Mouse (Mus musculus) kidney, postnatal 0 days (tissue): ENCODE results near the gene Arid5b. TPM values are rescaled to one million over a fixed set of nuclear protein-coding genes. Genes with fewer than 3 reads are reported as not detected.
"Not testable (repeated sequence)": the region's sequence is repeated elsewhere in the genome, so short reads cannot be mapped to it uniquely, and the experiment has no call there.

Experiments used
- ATAC-seq: fragments of 200-750 bp; cut with Nextera tagmentation; replicated peaks from 2 replicates; pipeline ENCODE4 v1.8.0; 2017; ENCODE audit warnings: low read depth, moderate number of reproducible peaks, moderate TSS enrichment, moderate library complexity; ENCODE audit not compliant: low FRiP score
- DNase-seq: peaks from one replicate; pipeline ENCODE4 v3.0.0-alpha.2; 2016; ENCODE audit warnings: low spot score
- H3K27ac ChIP-seq: fragments of 300-500 bp; sonication (generic); 2 replicates; pipeline ENCODE4 v1.5.1; 2014; ENCODE audit warnings: mild to moderate bottlenecking
- H3K27me3 ChIP-seq: fragments of 300-500 bp; sonication (generic); 2 replicates; pipeline ENCODE4 v1.6.1; 2014; ENCODE audit warnings: low read length, mixed read lengths; ENCODE audit not compliant: insufficient read depth
- H3K36me3 ChIP-seq: fragments of 300-500 bp; sonication (generic); 2 replicates; pipeline ENCODE4 v1.6.1; 2014; ENCODE audit warnings: low read length, mixed read lengths; ENCODE audit not compliant: insufficient read depth
- H3K4me1 ChIP-seq: fragments of 300-500 bp; sonication (generic); replicated peaks from 2 replicates; pipeline ENCODE4 v1.6.1; 2014; ENCODE audit warnings: antibody characterized with exemption, low read length, mixed read lengths; ENCODE audit not compliant: insufficient read depth
- H3K4me2 ChIP-seq: fragments of 300-500 bp; sonication (generic); 2 replicates; pipeline ENCODE4 v1.6.1; 2014; ENCODE audit warnings: mild to moderate bottlenecking, low read length, moderate library complexity, mixed read lengths
- H3K4me3 ChIP-seq: fragments of 300-500 bp; sonication (generic); replicated peaks from 2 replicates; pipeline ENCODE4 v1.5.1; 2014; ENCODE audit warnings: low read depth, low read length
- H3K9ac ChIP-seq: fragments of 300-500 bp; sonication (generic); 2 replicates; pipeline ENCODE4 v1.6.1; 2014; ENCODE audit warnings: low read depth, low read length
- H3K9me3 ChIP-seq: fragments of 300-500 bp; sonication (generic); replicated peaks from 2 replicates; pipeline ENCODE4 v1.6.1; 2016; ENCODE audit warnings: low read length, inconsistent platforms, mixed read lengths
- CTCF ChIP-seq: IDR thresholded peaks from 2 replicates; pipeline ENCODE4 v1.5.1; 2016; ENCODE audit warnings: antibody characterized with exemption, low read depth, mild to moderate bottlenecking, moderate library complexity
- WGBS: fragments of 180-500 bp; shearing (Covaris S2); extraction: QIAGEN DNeasy Blood & Tissue Kit; methylation state at CpG from one replicate; pipeline ENCODE4 v1.1.7; 2014; 5-methylcytosine and 5-hydroxymethylcytosine counted together
- polyA plus RNA-seq: library from polyadenylated mRNA; unstranded; fragments of >200 nt; fragmentation: Nextera tagmentation; extraction: Ambion mirVana; gene quantifications from 2 replicates; pipeline ENCODE4 v1.2.1, GENCODE M21; 2015

Gene Arid5b
- polyA plus RNA-seq, 1 experiment from 2014 or later: 30.3 TPM

DNA sequence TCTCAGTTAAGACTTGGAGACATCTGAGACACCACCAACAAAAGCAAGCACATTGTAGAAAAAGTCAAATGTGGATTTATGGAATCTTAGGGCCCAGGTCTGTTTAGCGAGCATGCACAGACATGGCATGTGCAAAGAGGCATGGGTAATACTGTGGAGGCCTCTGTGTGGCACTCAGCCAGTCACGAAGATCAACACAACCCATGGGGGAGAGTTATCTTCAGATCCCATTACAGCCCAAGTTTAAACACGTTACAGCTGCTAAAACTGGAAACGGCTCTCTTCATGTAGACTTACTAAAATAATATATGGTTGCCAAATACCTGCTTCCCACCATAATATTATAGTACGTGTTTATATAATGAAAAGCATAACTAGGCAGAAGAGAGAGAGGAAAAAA lies 174.6 kb downstream of the Arid5b start:
- no peak overlapping the region for H3K9ac ChIP-seq
- peak; percentile 74 for DNase-seq
- peak overlapping the region; percentile 55 for H3K27ac ChIP-seq
- no peak overlapping the region for H3K4me3 ChIP-seq
- WGBS: 25% methylated on average over 5 of the region's 5 CpGs
- no peaks in the 10 kb centered on the region for H3K27me3 ChIP-seq
- H3K4me1 ChIP-seq: 0 out of 2 replicates have a peak, but pooled peaks cover 7% of the 10 kb centered on the region
- TF ChIP-seq CTCF: no peak
- ATAC-seq: no peak
- peaks cover 16% of the 10 kb centered on the region; the same call in 1 of the 2 replicates for H3K36me3 ChIP-seq
- H3K4me2 ChIP-seq: no peak overlapping the region
- H3K9me3 ChIP-seq: no peaks in the 10 kb centered on the region

- H3K4me1 ChIP-seq: 0 out of 2 replicates have a peak, but pooled peaks cover 7% of the 10 kb centered on the region
- H3K4me2 ChIP-seq: no peak overlapping the region
- DNase-seq (peak; percentile 64), ATAC-seq (peak; percentile 58; the same call in 1 of the 2 replicates)
- H3K27ac ChIP-seq: no peak overlapping the region
- 53% methylated on average over 6 of the region's 6 CpGs for WGBS
- H3K4me3 ChIP-seq: no peak overlapping the region
- H3K9me3 ChIP-seq: no peaks in the 10 kb centered on the region
- H3K27me3 ChIP-seq: no peaks in the 10 kb centered on the region
- TF ChIP-seq CTCF: no peak
- peaks cover 21% of the 10 kb centered on the region for H3K36me3 ChIP-seq
- H3K9ac ChIP-seq: no peak overlapping the region
These were observed 175.3 kb downstream of the Arid5b start for GRCm38 (mm10) chr10:68103078-68103855.

DNA sequence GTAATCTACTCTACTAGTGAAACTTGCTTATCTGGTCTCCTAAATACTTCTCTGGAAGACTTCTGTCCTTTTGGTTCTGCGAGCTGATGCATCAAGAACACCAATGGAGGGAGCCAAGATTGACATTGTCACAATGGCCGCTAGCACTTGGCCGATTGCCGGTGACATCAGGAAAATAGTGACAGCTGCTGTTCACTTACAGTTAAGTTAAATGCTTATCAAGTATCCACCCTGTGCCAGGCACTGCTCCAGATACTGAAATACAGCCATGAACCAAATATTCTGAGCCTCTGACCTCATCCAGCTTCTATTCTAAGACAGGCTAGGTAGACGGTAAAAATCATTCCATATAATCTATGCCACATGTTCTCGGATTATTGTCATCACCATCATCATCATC lies 176.0 kb downstream of the Arid5b start:
- Histone ChIP-seq H3K27me3 (no peaks in the 10 kb centered on the region), H3K9ac (no peak overlapping the region), H3K36me3 (peaks cover 28% of the 10 kb centered on the region), H3K4me3 (no peak overlapping the region), H3K4me2 (no peak overlapping the region), H3K9me3 (no peaks in the 10 kb centered on the region), H3K4me1 (0 out of 2 replicates have a peak, but pooled peaks cover 7% of the 10 kb centered on the region), H3K27ac (no peak overlapping the region)
- ATAC-seq (no peak), DNase-seq (no peak)
- WGBS: 93% methylated on average over 6 of the region's 6 CpGs
- TF ChIP-seq CTCF: no peak

DNA sequence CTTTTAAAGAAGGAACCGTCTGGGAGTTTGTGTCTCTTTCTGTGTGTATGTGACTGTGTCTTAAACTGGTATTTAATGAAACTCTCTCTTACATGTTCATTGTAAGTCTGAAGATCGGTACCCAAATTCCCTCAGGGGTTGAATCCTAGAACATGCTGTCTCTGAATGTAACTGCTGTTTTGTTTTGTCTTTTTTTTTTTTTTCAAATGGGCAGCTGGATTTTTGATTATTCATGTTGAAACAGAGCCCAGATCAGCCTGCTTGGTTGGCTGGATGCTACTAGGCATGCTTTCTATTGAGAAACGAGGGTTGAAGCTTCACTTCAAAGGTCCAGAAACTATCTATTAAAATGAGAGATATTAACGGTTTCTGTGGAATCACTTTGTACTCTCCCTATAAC lies 177.3 kb downstream of the Arid5b start:
- WGBS: 73% methylated on average over 4 of the region's 4 CpGs
- peaks cover 41% of the 10 kb centered on the region for H3K36me3 ChIP-seq

DNA sequence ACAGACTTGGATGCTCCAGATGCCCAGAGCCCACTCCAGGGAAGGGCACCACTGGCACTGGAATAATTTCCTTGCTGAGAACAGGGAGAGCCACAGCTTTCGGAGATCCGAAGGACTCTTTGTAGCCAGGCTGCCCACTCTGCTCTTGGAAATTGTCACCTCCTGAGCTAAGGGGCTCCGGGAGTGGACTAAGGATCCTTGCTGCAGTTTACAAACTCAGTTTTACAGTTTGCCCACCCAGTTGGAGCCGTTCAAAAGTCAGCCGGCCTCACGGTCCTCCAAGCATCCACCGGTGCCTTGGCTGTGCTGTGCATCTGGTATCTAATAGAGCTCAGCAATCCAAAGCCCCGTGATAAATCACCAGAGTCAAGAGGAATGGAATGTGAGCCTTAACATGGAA lies 178.0 kb downstream of the Arid5b start:
- Histone ChIP-seq H3K27ac (no peak overlapping the region), H3K9ac (no peak overlapping the region), H3K4me3 (no peak overlapping the region), H3K9me3 (no peaks in the 10 kb centered on the region), H3K4me1 (0 out of 2 replicates have a peak, but pooled peaks cover 7% of the 10 kb centered on the region), H3K36me3 (peaks cover 46% of the 10 kb centered on the region), H3K27me3 (no peaks in the 10 kb centered on the region), H3K4me2 (no peak overlapping the region)
- ATAC-seq (no peak), DNase-seq (peak; percentile 51)
- 63% methylated on average over 8 of the region's 8 CpGs for WGBS
- TF ChIP-seq CTCF: no peak

More for the DNA sequence above, 177.3 kb downstream of the Arid5b start:
- no peak overlapping the region for H3K27ac ChIP-seq
- H3K9me3 ChIP-seq: no peaks in the 10 kb centered on the region
- no peak overlapping the region for H3K4me2 ChIP-seq
- H3K4me3 ChIP-seq: no peak overlapping the region
- 0 out of 2 replicates have a peak, but pooled peaks cover 7% of the 10 kb centered on the region for H3K4me1 ChIP-seq
- DNase-seq (no peak), ATAC-seq (no peak)
- TF ChIP-seq CTCF: no peak
- no peak overlapping the region for H3K9ac ChIP-seq
- no peaks in the 10 kb centered on the region for H3K27me3 ChIP-seq

- H3K36me3 ChIP-seq: peaks cover 51% of the 10 kb centered on the region
- H3K4me2 ChIP-seq, H3K9ac ChIP-seq, H3K4me1 ChIP-seq, H3K9me3 ChIP-seq, H3K27ac ChIP-seq, ATAC-seq, H3K4me3 ChIP-seq, DNase-seq, H3K27me3 ChIP-seq: not testable (repeated sequence)
- WGBS: 88% methylated on average over 7 of the region's 7 CpGs
These were observed 178.7 kb downstream of the Arid5b start for GRCm38 (mm10) chr10:68099801-68100200.
